ENCODE assay signal across 16 mouse cellular contexts in genomic region chr5:144191026-144191425, GRCm38 (mm10). TPM values are rescaled to one million over a fixed set of nuclear protein-coding genes. Genes with fewer than 3 reads are reported as not detected.
DNase-seq lines count a peak whose midpoint lies in the region; ATAC-seq and TF ChIP-seq lines count a peak whose summit lies in the region.
"Had no signal": no experiment of that assay in that cellular context is flagged by ENCODE, and none has a peak within 500 bp of the region (broad histone marks: within the 10 kb centered on the region; RNA-seq: fewer than 3 reads in every experiment).

No protein-coding gene starts in this region.

- no peaks in the 10 kb centered on the region for H3K27me3 ChIP-seq in intestine, embryonic 15.5 days (replicated peaks)
- no peaks in the 10 kb centered on the region for H3K27me3 ChIP-seq in intestine, postnatal 0 days (replicated peaks; ENCODE audit: control insufficient read depth, insufficient read depth, low read length)
- H3K27me3 ChIP-seq in liver, embryonic 15.5 days = no peaks in the 10 kb centered on the region
- 0 out of 2 replicates have a peak, but pooled peaks cover 2% of the 10 kb centered on the region for H3K27me3 ChIP-seq in kidney, embryonic 15.5 days
- H3K27me3 ChIP-seq: embryonic facial prominence, embryonic 13.5 days had no signal

- DNase-seq in cerebellum, adult 9-11 months = peak; percentile 28
- no peak for DNase-seq in cerebellum, adult 9-10 months
- peak; percentile 49 for DNase-seq in embryo, embryonic 10 days (ENCODE audit: low spot score)
- DNase-seq in layer of hippocampus, adult 9-10 months (ENCODE audit: low spot score) = no peak
- DNase-seq: cerebellum, adult 11-12 months; gastrocnemius, adult 2 months; layer of hippocampus, adult 9-11 months; left cerebral cortex, postnatal 4 days; thymus, postnatal 25 days had no signal

- ATAC-seq in intestine, embryonic 15.5 days = no peak
- ATAC-seq in intestine, postnatal 0 days = no peak
- no peak for ATAC-seq in liver, embryonic 15.5 days (ENCODE audit: insufficient read depth)
- ATAC-seq in kidney, embryonic 15.5 days (replicated peaks; ENCODE audit: low FRiP score) = no peak

- no peak overlapping the region for H3K9ac ChIP-seq in intestine, embryonic 15.5 days
- no peak overlapping the region for H3K9ac ChIP-seq in intestine, postnatal 0 days (ENCODE audit: low read depth, low read length)
- H3K9ac ChIP-seq in liver, embryonic 15.5 days = no peak overlapping the region
- H3K9ac ChIP-seq in kidney, embryonic 15.5 days = no peak overlapping the region
- H3K9ac ChIP-seq: forebrain, embryonic 12.5 days; midbrain, embryonic 12.5 days had no signal

- peak overlapping the region; percentile 29; the same call in 1 of the 2 replicates for H3K4me3 ChIP-seq in intestine, embryonic 15.5 days (replicated peaks)
- no peak overlapping the region for H3K4me3 ChIP-seq in intestine, postnatal 0 days (ENCODE audit: low read depth, low read length)
- peak overlapping the region; percentile 45; the same call in 1 of the 2 replicates for H3K4me3 ChIP-seq in liver, embryonic 15.5 days (replicated peaks)
- no peak overlapping the region for H3K4me3 ChIP-seq in kidney, embryonic 15.5 days (replicated peaks)
- H3K4me3 ChIP-seq: forebrain, embryonic 12.5 days; gastrocnemius, adult 2 months; midbrain, embryonic 12.5 days had no signal

- WGBS in intestine, embryonic 15.5 days = 36% methylated on average over 23 of the region's 23 CpGs
- 64% methylated on average over 23 of the region's 23 CpGs for WGBS in intestine, postnatal 0 days
- 73% methylated on average over 23 of the region's 23 CpGs for WGBS in liver, embryonic 15.5 days (ENCODE audit: insufficient replicate concordance)
- whole genome bisulfite sequencing in kidney, embryonic 15.5 days = 48% methylated on average over 23 of the region's 23 CpGs

- TF ChIP-seq CTCF in intestine, postnatal 0 days (IDR thresholded peaks at IDR 0.05; ENCODE audit: low read depth) = no peak

- no peaks in the 10 kb centered on the region for H3K36me3 ChIP-seq in intestine, embryonic 15.5 days
- peaks cover 10% of the 10 kb centered on the region for H3K36me3 ChIP-seq in intestine, postnatal 0 days (ENCODE audit: control insufficient read depth, insufficient read depth)
- H3K36me3 ChIP-seq in liver, embryonic 15.5 days (replicated peaks) = 0 out of 2 replicates have a peak, but pooled peaks cover 4% of the 10 kb centered on the region
- peaks cover 9% of the 10 kb centered on the region for H3K36me3 ChIP-seq in kidney, embryonic 15.5 days

- no peak overlapping the region for H3K27ac ChIP-seq in intestine, embryonic 15.5 days
- no peak overlapping the region for H3K27ac ChIP-seq in intestine, postnatal 0 days (ENCODE audit: low read depth, low read length)
- H3K27ac ChIP-seq in liver, embryonic 15.5 days (replicated peaks) = no peak overlapping the region
- H3K27ac ChIP-seq in kidney, embryonic 15.5 days = no peak overlapping the region
- H3K27ac ChIP-seq: embryonic facial prominence, embryonic 13.5 days; forebrain, embryonic 12.5 days; gastrocnemius, adult 2 months; midbrain, embryonic 12.5 days had no signal

- no peaks in the 10 kb centered on the region for H3K9me3 ChIP-seq in intestine, embryonic 15.5 days
- no peaks in the 10 kb centered on the region for H3K9me3 ChIP-seq in intestine, postnatal 0 days (ENCODE audit: control insufficient read depth)
- no peaks in the 10 kb centered on the region for H3K9me3 ChIP-seq in liver, embryonic 15.5 days (replicated peaks)
- no peaks in the 10 kb centered on the region for H3K9me3 ChIP-seq in kidney, embryonic 15.5 days (replicated peaks)
- H3K9me3 ChIP-seq: embryonic facial prominence, embryonic 13.5 days; forebrain, embryonic 12.5 days; midbrain, embryonic 12.5 days had no signal

- peaks cover 12% of the 10 kb centered on the region for H3K4me1 ChIP-seq in intestine, embryonic 15.5 days (replicated peaks)
- H3K4me1 ChIP-seq in intestine, postnatal 0 days (replicated peaks; ENCODE audit: control insufficient read depth, insufficient read depth, low read length) = peaks cover 4% of the 10 kb centered on the region; the same call in 1 of the 2 replicates
- peaks cover 20% of the 10 kb centered on the region for H3K4me1 ChIP-seq in liver, embryonic 15.5 days (replicated peaks)
- peaks cover 19% of the 10 kb centered on the region for H3K4me1 ChIP-seq in kidney, embryonic 15.5 days

- no peak overlapping the region for H3K4me2 ChIP-seq in intestine, embryonic 15.5 days (replicated peaks)
- no peak overlapping the region for H3K4me2 ChIP-seq in intestine, postnatal 0 days (replicated peaks; ENCODE audit: low read depth)
- H3K4me2 ChIP-seq in liver, embryonic 15.5 days = peak overlapping the region; percentile 63
- H3K4me2 ChIP-seq in kidney, embryonic 15.5 days = no peak overlapping the region

RNA-seq across cellular contexts. Expression of gene Bhlha15, which starts 0.9 kb away (rescaled TPM):
- 7.6 and 15.3 TPM in 2 replicates for polyA plus RNA-seq in intestine, embryonic 15.5 days (2015; fragmentation: Nextera tagmentation; extraction: Ambion mirVana)
- polyA plus RNA-seq in intestine, postnatal 0 days (2015; fragmentation: Nextera tagmentation; extraction: Ambion mirVana) = 0.13 and 0.16 TPM in 2 replicates
- polyA plus RNA-seq in liver, embryonic 15.5 days (2015; fragmentation: Nextera tagmentation; extraction: Ambion mirVana) = 0.56 and 1.3 TPM in 2 replicates
- polyA plus RNA-seq in kidney, embryonic 15.5 days (2015; fragmentation: Nextera tagmentation; extraction: Ambion mirVana) = 0.48 and 0.71 TPM in 2 replicates
- polyA plus RNA-seq: midbrain, embryonic 12.5 days had no signal

RNA-seq across cellular contexts. Expression of gene Tecpr1, which starts 32.4 kb away (rescaled TPM):
- polyA plus RNA-seq in intestine, embryonic 15.5 days (2015; fragmentation: Nextera tagmentation; extraction: Ambion mirVana) = 17.3 and 19.9 TPM in 2 replicates
- 10.7 and 12.5 TPM in 2 replicates for polyA plus RNA-seq in intestine, postnatal 0 days (2015; fragmentation: Nextera tagmentation; extraction: Ambion mirVana)
- 3.1 and 3.3 TPM in 2 replicates for polyA plus RNA-seq in liver, embryonic 15.5 days (2015; fragmentation: Nextera tagmentation; extraction: Ambion mirVana)
- 22.4 and 23.6 TPM in 2 replicates for polyA plus RNA-seq in kidney, embryonic 15.5 days (2015; fragmentation: Nextera tagmentation; extraction: Ambion mirVana)

RNA-seq across cellular contexts. Expression of gene Bri3, which starts 53.2 kb away (rescaled TPM):
- polyA plus RNA-seq in intestine, embryonic 15.5 days (2015; fragmentation: Nextera tagmentation; extraction: Ambion mirVana) = 130 and 133 TPM in 2 replicates
- polyA plus RNA-seq in intestine, postnatal 0 days (2015; fragmentation: Nextera tagmentation; extraction: Ambion mirVana) = 313 and 341 TPM in 2 replicates
- 20.3 and 21.0 TPM in 2 replicates for polyA plus RNA-seq in liver, embryonic 15.5 days (2015; fragmentation: Nextera tagmentation; extraction: Ambion mirVana)
- polyA plus RNA-seq in kidney, embryonic 15.5 days (2015; fragmentation: Nextera tagmentation; extraction: Ambion mirVana) = 123 and 129 TPM in 2 replicates

Comparison
In these comparisons a context has a peak if more than half of its experiments do, and no peak if none do; other contexts are left out.
1. DNase-seq: peak in cerebellum, adult 9-11 months (single experiment) and embryo, embryonic 10 days (single experiment); none in cerebellum, adult 9-10 months (single experiment) and layer of hippocampus, adult 9-10 months (single experiment).
2. H3K4me3 ChIP-seq: peak in intestine, embryonic 15.5 days (single experiment) and liver, embryonic 15.5 days (single experiment); none in intestine, postnatal 0 days (single experiment) and kidney, embryonic 15.5 days (single experiment).